Mouse (Mus musculus) olfactory bulb, adult 2 months (tissue): ENCODE data around the gene Sms.

ENCODE experiments used
- CTCF ChIP-seq: fragments of 200-500 bp; IDR thresholded peaks from 2 replicates; pipeline ENCODE4 v1.5.1; 2012; ENCODE audit warnings: low read depth, mild to moderate bottlenecking, low read length, moderate library complexity; ENCODE audit not compliant: insufficient read depth
- POLR2A ChIP-seq: fragments of 200-500 bp; IDR thresholded peaks from 2 replicates; pipeline ENCODE4 v1.6.1; 2012; ENCODE audit warnings: mild to moderate bottlenecking, low read depth, low read length, moderate library complexity; ENCODE audit not compliant: insufficient read depth

DNA sequence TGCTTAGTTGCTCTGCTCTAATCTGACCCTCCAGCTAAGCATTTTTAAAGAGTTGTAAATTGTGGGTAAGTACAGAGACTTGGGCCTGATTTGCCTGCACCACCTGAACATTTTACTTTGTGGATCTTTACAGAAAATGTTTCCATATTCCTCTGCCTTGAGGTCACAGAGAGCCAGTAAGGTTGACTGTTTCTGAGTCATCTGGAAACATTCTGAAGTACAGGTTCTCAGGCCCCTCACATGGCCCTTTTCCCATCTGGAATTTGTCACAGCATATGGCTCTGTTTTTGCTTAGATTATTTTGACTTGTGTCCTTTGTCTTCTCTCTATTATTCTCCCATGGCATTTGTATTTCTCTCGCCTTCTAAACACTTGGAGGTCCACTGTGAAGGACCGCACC, 10.2 kb downstream of the Sms start:
- TF ChIP-seq POLR2A (no peak), CTCF (no peak)
